Mouse (Mus musculus): Measurements from ENCODE around the gene Rnase2b. TPM values are rescaled to one million over a fixed set of nuclear protein-coding genes. Genes with fewer than 3 reads are reported as not detected.

Gene Rnase2b
- polyA plus RNA-seq, 1 experiment from 2014 or later, result not detected

DNA sequence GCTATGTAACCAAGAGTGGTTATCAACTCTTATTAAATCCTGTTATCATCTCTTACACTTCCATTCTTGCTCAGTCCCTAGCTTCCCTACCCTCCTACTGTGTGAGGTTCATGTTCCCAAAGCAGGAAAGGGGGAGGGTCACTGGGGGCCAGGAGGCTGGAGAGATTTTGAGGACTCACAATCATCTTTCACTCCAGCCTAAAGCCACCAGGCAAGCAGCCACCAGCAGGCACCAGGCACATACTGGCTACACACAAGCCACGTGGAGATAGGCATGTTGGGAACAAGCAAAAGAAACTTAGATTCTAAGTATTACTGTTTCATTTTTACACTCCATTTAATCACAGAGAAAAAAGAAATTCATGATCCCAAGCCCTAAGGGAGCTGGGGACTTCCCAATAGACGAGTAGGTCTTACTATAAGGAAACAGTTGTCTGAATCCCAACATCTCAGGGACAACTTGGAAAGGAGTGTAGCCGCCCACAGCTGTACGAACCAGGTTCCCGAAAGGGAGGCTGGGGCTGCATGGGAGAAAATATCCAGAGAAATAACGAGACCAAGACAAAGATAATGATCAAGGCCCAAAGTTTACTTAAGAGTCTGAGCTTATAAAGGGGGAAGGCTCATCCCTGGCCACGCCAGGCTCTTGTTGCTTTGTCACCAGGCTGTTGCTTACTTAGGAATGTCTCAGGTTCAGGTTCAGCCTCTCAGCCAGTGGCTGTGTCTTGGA lies 30.8 kb upstream of the Rnase2b start:
- Histone ChIP-seq H3K27me3 (ENCODE audit: control insufficient read depth, insufficient read depth, low read length) (no peaks in the 10 kb centered on the region), H3K9me3 (ENCODE audit: control insufficient read depth, low read length) (no peaks in the 10 kb centered on the region), H3K4me3 (ENCODE audit: low read depth, low read length) (no peak overlapping the region), H3K4me1 (ENCODE audit: control insufficient read depth, insufficient read depth, low read length) (no peaks in the 10 kb centered on the region), H3K36me3 (ENCODE audit: control insufficient read depth, insufficient read depth, low read length) (no peaks in the 10 kb centered on the region), H3K4me2 (ENCODE audit: low read depth, severe bottlenecking) (no peak overlapping the region), H3K27ac (replicated peaks; ENCODE audit: low read depth, low read length) (no peak overlapping the region), H3K9ac (ENCODE audit: low read length) (no peak overlapping the region)
- DNase-seq (ENCODE audit: low spot score) (no peak), ATAC-seq (ENCODE audit: insufficient number of reproducible peaks, low FRiP score, low TSS enrichment, low read depth) (no peak)
- WGBS, result 82% methylated on average over 7 of the region's 7 CpGs

DNA sequence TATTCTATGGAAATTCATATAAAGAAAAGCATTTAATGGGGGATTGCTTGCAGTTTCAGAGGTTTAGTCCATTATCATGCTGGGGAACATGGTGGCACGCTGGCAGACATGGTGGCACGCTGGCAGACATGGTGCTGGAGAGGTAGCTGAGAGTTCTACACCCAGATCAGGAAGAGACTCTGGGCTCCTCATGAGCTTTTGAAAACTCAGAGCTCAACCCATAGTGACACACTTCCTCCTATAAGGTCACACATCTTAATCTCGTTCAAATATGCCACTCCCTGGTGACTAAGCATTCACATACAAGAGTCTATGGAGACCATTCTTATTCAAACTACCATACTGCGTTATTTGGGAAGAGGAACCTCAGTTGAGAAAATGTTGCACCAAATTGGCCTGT lies 29.7 kb upstream of the Rnase2b start:
- WGBS, result 94% methylated on average over 4 of the region's 4 CpGs
- DNase-seq (ENCODE audit: low spot score), result no peak
- Histone ChIP-seq H3K27ac (replicated peaks; ENCODE audit: low read depth, low read length) (no peak overlapping the region), H3K36me3 (ENCODE audit: control insufficient read depth, insufficient read depth, low read length) (no peaks in the 10 kb centered on the region), H3K4me2 (ENCODE audit: low read depth, severe bottlenecking) (no peak overlapping the region), H3K4me1 (ENCODE audit: control insufficient read depth, insufficient read depth, low read length) (no peaks in the 10 kb centered on the region), H3K27me3 (ENCODE audit: control insufficient read depth, insufficient read depth, low read length) (no peaks in the 10 kb centered on the region), H3K9ac (ENCODE audit: low read length) (no peak overlapping the region), H3K4me3 (ENCODE audit: low read depth, low read length) (no peak overlapping the region), H3K9me3 (ENCODE audit: control insufficient read depth, low read length) (no peaks in the 10 kb centered on the region)
- no peak for ATAC-seq (ENCODE audit: insufficient number of reproducible peaks, low FRiP score, low TSS enrichment, low read depth)

DNA sequence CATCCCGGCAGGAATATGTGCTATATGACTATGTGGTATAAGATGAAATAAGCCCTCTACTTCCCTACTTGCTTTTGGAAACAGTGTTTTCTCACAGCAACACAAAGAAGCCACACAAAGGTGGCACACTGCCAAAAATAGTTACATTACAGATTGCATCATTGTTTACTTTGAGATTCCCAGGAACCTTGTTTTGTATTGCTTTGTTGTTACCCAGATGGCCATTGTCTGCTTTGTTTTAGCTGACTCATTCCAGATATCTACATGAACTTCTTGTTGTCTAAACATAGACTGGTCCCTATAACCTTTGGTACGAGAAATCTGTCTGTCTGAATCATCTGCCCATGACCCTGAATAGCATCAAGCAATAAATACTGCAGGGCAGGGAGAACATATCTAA lies 21.7 kb upstream of the Rnase2b start:
- DNase-seq (ENCODE audit: low spot score) (no peak), ATAC-seq (ENCODE audit: insufficient number of reproducible peaks, low FRiP score, low TSS enrichment, low read depth) (no peak)
- Histone ChIP-seq H3K36me3 (ENCODE audit: control insufficient read depth, insufficient read depth, low read length) (no peaks in the 10 kb centered on the region), H3K4me3 (ENCODE audit: low read depth, low read length) (no peak overlapping the region), H3K9ac (ENCODE audit: low read length) (no peak overlapping the region), H3K4me2 (ENCODE audit: low read depth, severe bottlenecking) (no peak overlapping the region), H3K27ac (replicated peaks; ENCODE audit: low read depth, low read length) (no peak overlapping the region), H3K9me3 (ENCODE audit: control insufficient read depth, low read length) (no peaks in the 10 kb centered on the region), H3K4me1 (ENCODE audit: control insufficient read depth, insufficient read depth, low read length) (no peaks in the 10 kb centered on the region), H3K27me3 (ENCODE audit: control insufficient read depth, insufficient read depth, low read length) (no peaks in the 10 kb centered on the region)
- 85% methylated on average over 2 of the region's 2 CpGs for WGBS

- Histone ChIP-seq H3K4me3 (ENCODE audit: low read depth, low read length) (no peak overlapping the region), H3K4me2 (ENCODE audit: low read depth, severe bottlenecking) (no peak overlapping the region), H3K27ac (replicated peaks; ENCODE audit: low read depth, low read length) (no peak overlapping the region), H3K36me3 (ENCODE audit: control insufficient read depth, insufficient read depth, low read length) (no peaks in the 10 kb centered on the region), H3K4me1 (ENCODE audit: control insufficient read depth, insufficient read depth, low read length) (no peaks in the 10 kb centered on the region), H3K27me3 (ENCODE audit: control insufficient read depth, insufficient read depth, low read length) (no peaks in the 10 kb centered on the region), H3K9ac (ENCODE audit: low read length) (no peak overlapping the region), H3K9me3 (ENCODE audit: control insufficient read depth, low read length) (no peaks in the 10 kb centered on the region)
- ATAC-seq (ENCODE audit: insufficient number of reproducible peaks, low FRiP score, low TSS enrichment, low read depth) (no peak), DNase-seq (ENCODE audit: low spot score) (no peak)
- WGBS, result 85% methylated on average over 4 of the region's 4 CpGs
Measured at GRCm38 (mm10) chr14:51142119-51142518, 19.9 kb upstream of the Rnase2b start.

- no peak overlapping the region for H3K27ac ChIP-seq (replicated peaks; ENCODE audit: low read depth, low read length)
- H3K27me3 ChIP-seq (ENCODE audit: control insufficient read depth, insufficient read depth, low read length), result no peaks in the 10 kb centered on the region
- no peaks in the 10 kb centered on the region for H3K4me1 ChIP-seq (ENCODE audit: control insufficient read depth, insufficient read depth, low read length)
- no peak overlapping the region for H3K9ac ChIP-seq (ENCODE audit: low read length)
- no peak overlapping the region for H3K4me2 ChIP-seq (ENCODE audit: low read depth, severe bottlenecking)
- 83% methylated on average over 3 of the region's 3 CpGs for WGBS
- DNase-seq (ENCODE audit: low spot score), result no peak
- no peak for ATAC-seq (ENCODE audit: insufficient number of reproducible peaks, low FRiP score, low TSS enrichment, low read depth)
- no peaks in the 10 kb centered on the region for H3K9me3 ChIP-seq (ENCODE audit: control insufficient read depth, low read length)
- H3K4me3 ChIP-seq (ENCODE audit: low read depth, low read length), result no peak overlapping the region
- H3K36me3 ChIP-seq (ENCODE audit: control insufficient read depth, insufficient read depth, low read length), result no peaks in the 10 kb centered on the region
Measured at GRCm38 (mm10) chr14:51142568-51142967, 19.5 kb upstream of the Rnase2b start.

DNA sequence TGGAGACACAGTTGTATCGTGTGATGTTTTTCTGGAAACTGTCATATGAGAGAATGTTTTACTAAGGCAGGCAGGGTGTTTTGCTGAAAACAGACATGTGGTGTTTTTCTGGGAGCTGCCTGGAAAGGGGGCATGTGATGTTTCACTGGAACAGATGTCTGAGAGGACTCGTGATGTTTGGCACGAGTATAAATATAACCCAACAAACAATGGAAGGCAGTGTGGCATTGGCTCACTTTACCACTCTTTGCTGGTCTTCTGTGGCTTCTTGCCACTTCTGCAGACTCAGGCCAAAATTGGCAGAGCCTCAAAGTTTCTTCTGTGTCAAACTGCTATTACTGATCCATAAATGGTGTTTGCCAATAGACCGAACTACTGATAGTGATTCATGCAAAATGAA lies 18.8 kb upstream of the Rnase2b start:
- 86% methylated on average over 4 of the region's 4 CpGs for WGBS

DNA sequence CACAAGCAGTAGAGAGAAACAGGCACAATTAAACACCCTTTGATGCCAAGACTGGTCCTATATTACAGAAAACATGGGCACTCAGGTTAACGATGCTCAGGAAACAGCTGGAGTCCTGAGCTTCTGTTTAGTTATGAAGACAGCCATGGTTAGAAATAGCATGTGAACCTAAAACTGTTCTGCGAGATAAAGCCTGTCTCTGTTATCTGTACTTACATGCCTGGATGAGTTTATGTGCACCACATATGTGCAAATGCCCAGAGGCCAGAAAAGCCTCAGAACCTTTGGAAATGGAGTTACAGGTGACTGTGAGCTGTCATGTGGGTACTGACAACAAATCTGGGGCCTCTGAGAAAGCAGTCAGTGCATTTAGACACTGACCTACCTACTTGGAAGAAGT lies 18.1 kb upstream of the Rnase2b start:
- Histone ChIP-seq H3K27me3 (ENCODE audit: control insufficient read depth, insufficient read depth, low read length) (no peaks in the 10 kb centered on the region), H3K4me2 (ENCODE audit: low read depth, severe bottlenecking) (no peak overlapping the region), H3K36me3 (ENCODE audit: control insufficient read depth, insufficient read depth, low read length) (no peaks in the 10 kb centered on the region), H3K9ac (ENCODE audit: low read length) (no peak overlapping the region), H3K4me3 (ENCODE audit: low read depth, low read length) (no peak overlapping the region), H3K27ac (replicated peaks; ENCODE audit: low read depth, low read length) (no peak overlapping the region), H3K4me1 (ENCODE audit: control insufficient read depth, insufficient read depth, low read length) (no peaks in the 10 kb centered on the region), H3K9me3 (ENCODE audit: control insufficient read depth, low read length) (no peaks in the 10 kb centered on the region)
- 85% methylated on average over 2 of the region's 2 CpGs for WGBS
- DNase-seq (ENCODE audit: low spot score) (no peak), ATAC-seq (ENCODE audit: insufficient number of reproducible peaks, low FRiP score, low TSS enrichment, low read depth) (no peak)

More for the DNA sequence above, 18.8 kb upstream of the Rnase2b start:
- no peak for DNase-seq (ENCODE audit: low spot score)
- Histone ChIP-seq H3K36me3 (ENCODE audit: control insufficient read depth, insufficient read depth, low read length) (no peaks in the 10 kb centered on the region), H3K4me1 (ENCODE audit: control insufficient read depth, insufficient read depth, low read length) (no peaks in the 10 kb centered on the region), H3K4me3 (ENCODE audit: low read depth, low read length) (no peak overlapping the region), H3K27me3 (ENCODE audit: control insufficient read depth, insufficient read depth, low read length) (no peaks in the 10 kb centered on the region), H3K9me3 (ENCODE audit: control insufficient read depth, low read length) (no peaks in the 10 kb centered on the region), H3K9ac (ENCODE audit: low read length) (no peak overlapping the region), H3K4me2 (ENCODE audit: low read depth, severe bottlenecking) (no peak overlapping the region), H3K27ac (replicated peaks; ENCODE audit: low read depth, low read length) (no peak overlapping the region)
- no peak for ATAC-seq (ENCODE audit: insufficient number of reproducible peaks, low FRiP score, low TSS enrichment, low read depth)

DNA sequence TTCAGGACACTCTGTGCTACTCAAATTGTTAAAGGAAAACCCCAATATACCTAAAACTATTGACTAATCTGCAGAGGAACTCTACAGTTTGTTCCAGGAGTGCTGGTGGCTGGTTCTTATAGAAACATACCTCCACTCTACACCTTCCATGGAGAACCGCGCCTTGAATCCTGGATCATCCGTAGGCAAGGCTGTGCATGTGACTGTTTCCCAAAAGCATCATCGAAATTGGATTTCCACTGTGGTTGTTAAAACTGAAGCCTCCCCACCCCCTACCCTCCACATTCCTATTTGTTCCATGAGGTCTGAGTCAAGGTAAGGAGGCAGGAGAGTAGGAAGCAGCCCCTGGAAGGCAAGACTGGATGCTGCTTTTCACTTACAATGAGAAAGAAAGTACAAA lies 17.6 kb upstream of the Rnase2b start:
- ATAC-seq (ENCODE audit: insufficient number of reproducible peaks, low FRiP score, low TSS enrichment, low read depth), result no peak

GRCm38 (mm10) chr14:51145521-51145920 lies 16.5 kb upstream of the Rnase2b start:
- no peak for DNase-seq (ENCODE audit: low spot score)
- H3K36me3 ChIP-seq (ENCODE audit: control insufficient read depth, insufficient read depth, low read length), result no peaks in the 10 kb centered on the region
- WGBS, result 84% methylated on average over 6 of the region's 6 CpGs
- H3K9me3 ChIP-seq (ENCODE audit: control insufficient read depth, low read length), result no peaks in the 10 kb centered on the region
- no peak overlapping the region for H3K4me3 ChIP-seq (ENCODE audit: low read depth, low read length)
- no peaks in the 10 kb centered on the region for H3K4me1 ChIP-seq (ENCODE audit: control insufficient read depth, insufficient read depth, low read length)
- H3K9ac ChIP-seq (ENCODE audit: low read length), result no peak overlapping the region
- no peaks in the 10 kb centered on the region for H3K27me3 ChIP-seq (ENCODE audit: control insufficient read depth, insufficient read depth, low read length)
- ATAC-seq (ENCODE audit: insufficient number of reproducible peaks, low FRiP score, low TSS enrichment, low read depth), result no peak
- H3K4me2 ChIP-seq (ENCODE audit: low read depth, severe bottlenecking), result no peak overlapping the region
- no peak overlapping the region for H3K27ac ChIP-seq (replicated peaks; ENCODE audit: low read depth, low read length)

More for the DNA sequence above, 17.6 kb upstream of the Rnase2b start:
- H3K9ac ChIP-seq (ENCODE audit: low read length), result no peak overlapping the region
- no peak for DNase-seq (ENCODE audit: low spot score)
- no peak overlapping the region for H3K4me3 ChIP-seq (ENCODE audit: low read depth, low read length)
- H3K27ac ChIP-seq (replicated peaks; ENCODE audit: low read depth, low read length), result no peak overlapping the region
- no peaks in the 10 kb centered on the region for H3K27me3 ChIP-seq (ENCODE audit: control insufficient read depth, insufficient read depth, low read length)
- H3K4me2 ChIP-seq (ENCODE audit: low read depth, severe bottlenecking), result no peak overlapping the region
- no peaks in the 10 kb centered on the region for H3K9me3 ChIP-seq (ENCODE audit: control insufficient read depth, low read length)
- H3K36me3 ChIP-seq (ENCODE audit: control insufficient read depth, insufficient read depth, low read length), result no peaks in the 10 kb centered on the region
- WGBS, result 96% methylated on average over 4 of the region's 4 CpGs
- no peaks in the 10 kb centered on the region for H3K4me1 ChIP-seq (ENCODE audit: control insufficient read depth, insufficient read depth, low read length)

Data from limb, embryonic 11.5 days (tissue).